Mouse (Mus musculus) erythroblast, embryonic 14.5 days (primary cell): ENCODE measurements around the gene Slc4a1. TPM values are rescaled to one million over a fixed set of nuclear protein-coding genes. Genes with fewer than 3 reads are reported as not detected.
A peak's percentile ranks its signal among the peaks of the same experiment; 100 is the strongest.

ENCODE experiments used
- H3K27me3 ChIP-seq: 2 replicates; pipeline ENCODE4 v1.6.1; 2012; ENCODE audit warnings: inconsistent platforms; ENCODE audit not compliant: control insufficient read depth
- H3K36me3 ChIP-seq: 2 replicates; pipeline ENCODE4 v1.6.1; 2012; ENCODE audit warnings: mild to moderate bottlenecking, inconsistent platforms; ENCODE audit not compliant: control insufficient read depth
- H3K4me1 ChIP-seq: 2 replicates; pipeline ENCODE4 v1.6.1; 2012; ENCODE audit warnings: inconsistent platforms; ENCODE audit not compliant: control insufficient read depth
- H3K4me3 ChIP-seq: replicated peaks from 2 replicates; pipeline ENCODE3; 2012; ENCODE audit warnings: moderate library complexity, mild to moderate bottlenecking, inconsistent platforms
- H3K9me3 ChIP-seq: 2 replicates; pipeline ENCODE4 v1.6.1; 2012; ENCODE audit warnings: low read length, inconsistent platforms, mixed read lengths; ENCODE audit not compliant: control insufficient read depth
- GATA1 ChIP-seq: IDR thresholded peaks from 2 replicates; pipeline ENCODE4 v1.6.1; 2012; ENCODE audit warnings: low read length, inconsistent platforms, mixed read lengths
- TAL1 ChIP-seq: IDR thresholded peaks from 3 replicates; pipeline ENCODE4 v1.6.1; 2012; ENCODE audit warnings: low read length, inconsistent platforms, mixed read lengths
- polyA plus RNA-seq: library from polyadenylated mRNA; stranded (reverse); fragments of >175 nt; gene quantifications from 2 replicates; pipeline ENCODE4 v1.2.3, GENCODE M21; 2012

Slc4a1 gene
- polyA plus RNA-seq, 1 experiment: 575 TPM

- H3K9me3 ChIP-seq: no peaks in the 10 kb centered on the region
- H3K4me1 ChIP-seq: peaks cover 58% of the 10 kb centered on the region
- TF ChIP-seq GATA1: no peak
- no peak for TF ChIP-seq TAL1
- H3K27me3 ChIP-seq: peaks cover 13% of the 10 kb centered on the region
- peak overlapping the region; percentile 99 for H3K4me3 ChIP-seq
- peaks cover 50% of the 10 kb centered on the region for H3K36me3 ChIP-seq
These were observed 49.3 kb downstream of the Slc4a1 start for GRCm38 (mm10) chr11:102316572-102317297.

GRCm38 (mm10) chr11:102315690-102316571 lies 50.1 kb downstream of the Slc4a1 start:
- TF ChIP-seq GATA1 (no peak), TAL1 (no peak)
- Histone ChIP-seq H3K27me3 (peaks cover 5% of the 10 kb centered on the region), H3K36me3 (peaks cover 58% of the 10 kb centered on the region), H3K4me3 (peak overlapping the region; percentile 99), H3K4me1 (peaks cover 65% of the 10 kb centered on the region), H3K9me3 (no peaks in the 10 kb centered on the region)

- Histone ChIP-seq H3K4me1 (peaks cover 66% of the 10 kb centered on the region), H3K4me3 (no peak overlapping the region), H3K27me3 (no peaks in the 10 kb centered on the region), H3K9me3 (no peaks in the 10 kb centered on the region), H3K36me3 (peaks cover 74% of the 10 kb centered on the region)
- TF ChIP-seq TAL1 (no peak), GATA1 (no peak)
These were observed 51.7 kb downstream of the Slc4a1 start for GRCm38 (mm10) chr11:102314321-102314720.

- Histone ChIP-seq H3K4me3 (no peak overlapping the region), H3K27me3 (no peaks in the 10 kb centered on the region), H3K36me3 (peaks cover 89% of the 10 kb centered on the region), H3K9me3 (no peaks in the 10 kb centered on the region), H3K4me1 (peaks cover 80% of the 10 kb centered on the region)
- TF ChIP-seq TAL1 (no peak), GATA1 (no peak)
These were observed 53.4 kb downstream of the Slc4a1 start for GRCm38 (mm10) chr11:102312586-102312985.

GRCm38 (mm10) chr11:102311966-102312365 lies 54.0 kb downstream of the Slc4a1 start:
- no peaks in the 10 kb centered on the region for H3K27me3 ChIP-seq
- peaks cover 81% of the 10 kb centered on the region for H3K4me1 ChIP-seq
- peaks cover 95% of the 10 kb centered on the region for H3K36me3 ChIP-seq
- no peaks in the 10 kb centered on the region for H3K9me3 ChIP-seq
- TF ChIP-seq GATA1 (no peak), TAL1 (no peak)
- no peak overlapping the region for H3K4me3 ChIP-seq

GRCm38 (mm10) chr11:102310768-102311695 lies 55.0 kb downstream of the Slc4a1 start:
- H3K4me1 ChIP-seq: peaks cover 78% of the 10 kb centered on the region
- no peak for TF ChIP-seq GATA1
- no peak for TF ChIP-seq TAL1
- H3K9me3 ChIP-seq: no peaks in the 10 kb centered on the region
- H3K36me3 ChIP-seq: peaks cover 100% of the 10 kb centered on the region
- peak overlapping the region; percentile 59 for H3K4me3 ChIP-seq
- no peaks in the 10 kb centered on the region for H3K27me3 ChIP-seq

GRCm38 (mm10) chr11:102309821-102310617 lies 56.0 kb downstream of the Slc4a1 start:
- Histone ChIP-seq H3K36me3 (peaks cover 100% of the 10 kb centered on the region), H3K27me3 (no peaks in the 10 kb centered on the region), H3K4me3 (peak overlapping the region; percentile 59), H3K9me3 (no peaks in the 10 kb centered on the region), H3K4me1 (peaks cover 71% of the 10 kb centered on the region)
- no peak for TF ChIP-seq TAL1
- TF ChIP-seq GATA1: no peak

GRCm38 (mm10) chr11:102308979-102309378 lies 57.0 kb downstream of the Slc4a1 start:
- Histone ChIP-seq H3K4me1 (peaks cover 61% of the 10 kb centered on the region), H3K4me3 (peak overlapping the region; percentile 59), H3K9me3 (no peaks in the 10 kb centered on the region), H3K27me3 (no peaks in the 10 kb centered on the region), H3K36me3 (peaks cover 97% of the 10 kb centered on the region)
- TF ChIP-seq GATA1 (no peak), TAL1 (no peak)
